Mouse (Mus musculus): Measurements from ENCODE around the gene 1700020N15Rik.
"Not testable (repeated sequence)": the region's sequence is repeated elsewhere in the genome, so short reads cannot be mapped to it uniquely, and the experiment has no call there.

Gene 1700020N15Rik

DNA sequence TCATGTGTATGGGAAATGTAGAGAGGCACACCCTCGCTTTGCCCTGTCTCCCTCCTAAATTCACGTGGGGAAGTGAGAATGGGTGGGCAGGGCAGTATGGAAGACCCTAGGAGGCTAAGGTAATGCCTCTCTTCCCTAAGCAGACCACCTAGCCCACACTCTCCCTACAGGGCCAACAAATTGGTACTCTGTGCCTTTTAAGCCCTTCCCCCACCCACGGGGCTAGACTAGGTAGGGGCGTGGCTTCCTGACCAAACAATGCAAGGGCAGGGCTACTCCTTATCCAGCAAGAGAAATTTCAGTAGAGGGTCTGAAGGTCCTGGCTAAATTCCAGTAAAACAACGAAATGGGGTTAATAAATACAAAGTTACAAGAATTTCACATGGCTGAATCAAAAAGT, at the start of gene 1700020N15Rik:
Gene 1700020N15Rik, plus strand, starts transcription at position 301 of the 400 bp plus-strand sequence.
- not testable (repeated sequence) for H3K27me3 ChIP-seq (ENCODE audit: control insufficient read depth, insufficient read depth, low read length, poor library complexity, severe bottlenecking); DNase-seq (ENCODE audit: low read depth, low spot score); H3K36me3 ChIP-seq (ENCODE audit: control insufficient read depth, insufficient read depth, low read length, poor library complexity, severe bottlenecking)

DNA sequence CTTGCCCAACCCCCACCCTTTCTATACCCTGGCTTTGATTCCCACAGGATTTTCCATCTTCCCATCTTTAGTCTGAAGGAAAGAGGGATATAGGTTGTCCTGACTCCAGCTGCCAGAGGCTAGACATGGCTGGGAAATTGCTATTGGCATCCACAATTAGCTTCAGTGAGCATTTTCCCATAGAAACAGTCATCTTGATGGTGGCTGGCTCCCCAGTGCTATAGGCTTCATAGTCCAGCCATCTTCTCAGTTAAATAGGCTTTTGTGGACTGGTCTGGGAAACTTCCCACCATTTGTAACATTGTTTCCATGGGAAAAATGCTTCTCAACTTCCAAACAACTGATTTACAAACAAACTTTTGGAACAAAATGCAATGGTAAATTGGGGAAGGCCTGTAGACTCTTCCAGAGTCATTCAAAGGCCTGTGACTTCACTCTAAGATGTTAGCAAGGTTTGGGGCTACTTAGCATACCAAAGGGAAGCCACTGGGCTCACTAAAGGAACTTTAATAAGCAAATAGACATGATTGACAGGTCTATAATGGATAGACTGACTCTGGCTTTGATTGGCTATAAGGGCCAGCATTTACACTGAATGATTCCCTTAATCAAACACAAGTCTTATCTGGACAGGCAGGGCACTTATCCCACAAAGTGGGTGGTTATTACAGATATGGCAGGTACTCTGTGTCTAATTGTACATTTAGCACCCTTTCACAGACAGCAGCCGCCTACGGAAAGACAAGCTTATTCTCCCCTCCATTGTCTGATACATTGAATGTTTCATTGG, 31.9 kb downstream of the 1700020N15Rik start:
- Histone ChIP-seq H3K36me3 (ENCODE audit: control insufficient read depth, insufficient read depth, low read length, poor library complexity, severe bottlenecking) (no peaks in the 10 kb centered on the region), H3K27me3 (ENCODE audit: control insufficient read depth, insufficient read depth, low read length, poor library complexity, severe bottlenecking) (no peaks in the 10 kb centered on the region)
- no peak for DNase-seq (ENCODE audit: low read depth, low spot score)
